Mouse (Mus musculus) mature B cell (primary cell): ENCODE data around the gene Ddx21.
"Not testable (repeated sequence)": the region's sequence is repeated elsewhere in the genome, so short reads cannot be mapped to it uniquely, and the experiment has no call there.

ENCODE experiments used
- in situ Hi-C: fragments of 300-500 bp; cut with MboI; formaldehyde crosslinking; loops from 2 replicates; pipeline ENCODE4 v1.14.3; 2019

The Ddx21 gene

GRCm38 (mm10) chr10:62602177-62603040, at the start of gene Ddx21:
Gene Ddx21 (minus strand): TSS chr10:62602281.
- in situ Hi-C loops = no loop called here

GRCm38 (mm10) chr10:62650881-62651810, 49.1 kb upstream of the Ddx21 start, which contains the start of gene Ddx50:
Gene Ddx50 (minus strand): TSS chr10:62651218.
- in situ Hi-C loops = no loop called here

GRCm38 (mm10) chr10:62650358-62650782, 48.3 kb upstream of the Ddx21 start:
- in situ Hi-C loops = no loop called here

GRCm38 (mm10) chr10:62604161-62604560, 2.1 kb upstream of the Ddx21 start:
- in situ Hi-C loops = no loop called here

- in situ Hi-C loops = no loop called here
Measured at GRCm38 (mm10) chr10:62603233-62604030, 1.4 kb upstream of the Ddx21 start.

GRCm38 (mm10) chr10:62601833-62602176, 276 bp downstream of the Ddx21 start:
- in situ Hi-C loops = no loop called here

GRCm38 (mm10) chr10:62601053-62601791, 859 bp downstream of the Ddx21 start:
- in situ Hi-C loops = no loop called here

GRCm38 (mm10) chr10:62600056-62600455, 2.0 kb downstream of the Ddx21 start:
- in situ Hi-C loops = no loop called here

- in situ Hi-C loops = not testable (repeated sequence)
Measured at GRCm38 (mm10) chr10:62599311-62599710, 2.8 kb downstream of the Ddx21 start.

- in situ Hi-C loops = no loop called here
Measured at GRCm38 (mm10) chr10:62592496-62592895, 9.6 kb downstream of the Ddx21 start.

GRCm38 (mm10) chr10:62590200-62590599, 11.9 kb downstream of the Ddx21 start:
- in situ Hi-C loops = no loop called here

GRCm38 (mm10) chr10:62588616-62589015, 13.5 kb downstream of the Ddx21 start:
- in situ Hi-C loops = no loop called here

GRCm38 (mm10) chr10:62583245-62583644, 18.8 kb downstream of the Ddx21 start:
- in situ Hi-C loops = no loop called here

GRCm38 (mm10) chr10:62582701-62583100, 19.4 kb downstream of the Ddx21 start:
- in situ Hi-C loops = no loop called here

- in situ Hi-C loops = no loop called here
Measured at GRCm38 (mm10) chr10:62582263-62582662, 19.8 kb downstream of the Ddx21 start.

- in situ Hi-C loops = not testable (repeated sequence)
Measured at GRCm38 (mm10) chr10:62579129-62579528, 23.0 kb downstream of the Ddx21 start.

GRCm38 (mm10) chr10:62578338-62579100, 23.6 kb downstream of the Ddx21 start, which contains the start of gene Kif1bp:
Gene Kif1bp (minus strand): TSS chr10:62578457.
- in situ Hi-C loops = no loop called here

- in situ Hi-C loops = no loop called here
Measured at GRCm38 (mm10) chr10:62577673-62578337, 24.3 kb downstream of the Ddx21 start.

- in situ Hi-C loops = no loop called here
Measured at GRCm38 (mm10) chr10:62575001-62575400, 27.1 kb downstream of the Ddx21 start.
